Mouse (Mus musculus) kidney, postnatal 36 days (tissue): ENCODE measurements around the gene Gm2022.
"Not testable (repeated sequence)": the region's sequence is repeated elsewhere in the genome, so short reads cannot be mapped to it uniquely, and the experiment has no call there.

Source experiments
- DNase-seq, 2 experiments: peaks; one replicate each; pipeline ENCODE4 v3.0.0; 2021 to 2022; ENCODE audit warnings: mixed read lengths in 2 of 2

The Gm2022 gene

GRCm38 (mm10) chr12:87895070-87895469 is at the start of gene Gm2022:
Gene Gm2022 (plus strand): TSS chr12:87895370.
- DNase-seq, result not testable (repeated sequence)

- DNase-seq, result not testable (repeated sequence)
Observed at GRCm38 (mm10) chr12:87850657-87851056, 44.5 kb upstream of the Gm2022 start.

GRCm38 (mm10) chr12:87856067-87856466 is 39.1 kb upstream of the Gm2022 start:
- DNase-seq, result not testable (repeated sequence)

GRCm38 (mm10) chr12:87861740-87862692 is 33.2 kb upstream of the Gm2022 start:
- peak in 1 of 2 experiments; percentile 2 for DNase-seq

- DNase-seq, result not testable (repeated sequence)
Observed at GRCm38 (mm10) chr12:87863638-87864037, 31.5 kb upstream of the Gm2022 start.

- DNase-seq, result not testable (repeated sequence)
Observed at GRCm38 (mm10) chr12:87864048-87864447, 31.1 kb upstream of the Gm2022 start.

- DNase-seq, result not testable (repeated sequence)
Observed at GRCm38 (mm10) chr12:87873772-87874171, 21.4 kb upstream of the Gm2022 start, which contains the start of gene Gm2016. Gene Gm2016 (plus strand): TSS chr12:87874072.

- not testable (repeated sequence) for DNase-seq
Observed at GRCm38 (mm10) chr12:87919721-87920120, 24.6 kb downstream of the Gm2022 start, which contains the start of gene Gm2035. Gene Gm2035 (minus strand): TSS chr12:87919857.
